Mouse (Mus musculus) embryonic facial prominence, embryonic 14.5 days (tissue): ENCODE data around the gene Zp2. TPM values are rescaled to one million over a fixed set of nuclear protein-coding genes. Genes with fewer than 3 reads are reported as not detected.
A peak's percentile ranks its signal among the peaks of the same experiment; 100 is the strongest.

Source experiments
- ATAC-seq: fragments of 200-750 bp; cut with Nextera tagmentation; 2 replicates; pipeline ENCODE4 v1.8.0; 2017; ENCODE audit warnings: low read depth, moderate number of reproducible peaks, moderate TSS enrichment
- DNase-seq: peaks from one replicate; pipeline ENCODE4 v3.0.0-alpha.2; 2015; ENCODE audit warnings: low spot score
- H3K27ac ChIP-seq: fragments of 300-500 bp; sonication (generic); replicated peaks from 2 replicates; pipeline ENCODE4 v1.5.1; 2014; ENCODE audit warnings: low read depth, mild to moderate bottlenecking, low read length, moderate library complexity
- H3K27me3 ChIP-seq: fragments of 300-500 bp; sonication (generic); replicated peaks from 2 replicates; pipeline ENCODE4 v1.6.1; 2014; ENCODE audit warnings: low read length; ENCODE audit not compliant: control insufficient read depth, insufficient read depth
- H3K36me3 ChIP-seq: fragments of 300-500 bp; sonication (generic); 2 replicates; pipeline ENCODE4 v1.6.1; 2014; ENCODE audit warnings: low read length, mixed read lengths; ENCODE audit not compliant: control insufficient read depth, insufficient read depth
- H3K4me1 ChIP-seq: fragments of 300-500 bp; sonication (generic); 2 replicates; pipeline ENCODE4 v1.6.1; 2014; ENCODE audit warnings: antibody characterized with exemption, low read length; ENCODE audit not compliant: control insufficient read depth, insufficient read depth
- H3K4me2 ChIP-seq: fragments of 300-500 bp; sonication (generic); 2 replicates; pipeline ENCODE4 v1.6.1; 2014; ENCODE audit warnings: low read depth, mild to moderate bottlenecking, low read length, moderate library complexity, mixed read lengths
- H3K4me3 ChIP-seq: fragments of 300-500 bp; sonication (generic); 2 replicates; pipeline ENCODE4 v1.5.1; 2014; ENCODE audit warnings: low read depth, mild to moderate bottlenecking, low read length
- H3K9ac ChIP-seq: fragments of 300-500 bp; sonication (generic); 2 replicates; pipeline ENCODE4 v1.6.1; 2014; ENCODE audit warnings: low read depth, mild to moderate bottlenecking, low read length, moderate library complexity, mixed read lengths
- H3K9me3 ChIP-seq: fragments of 300-500 bp; sonication (generic); 2 replicates; pipeline ENCODE4 v1.6.1; 2016; ENCODE audit warnings: low read length; ENCODE audit not compliant: control insufficient read depth
- WGBS: fragments of 180-500 bp; shearing (Covaris S2); extraction: QIAGEN DNeasy Blood & Tissue Kit; methylation state at CpG from one replicate; pipeline ENCODE4 v1.1.7; 2014; 5-methylcytosine and 5-hydroxymethylcytosine counted together
- polyA plus RNA-seq: library from polyadenylated mRNA; unstranded; fragments of >200 nt; fragmentation: Nextera tagmentation; extraction: Ambion mirVana; gene quantifications from 2 replicates; pipeline ENCODE4 v1.2.1, GENCODE M21; 2014

Zp2 gene
- polyA plus RNA-seq, 1 experiment from 2014 or later = 1.7 TPM

DNA sequence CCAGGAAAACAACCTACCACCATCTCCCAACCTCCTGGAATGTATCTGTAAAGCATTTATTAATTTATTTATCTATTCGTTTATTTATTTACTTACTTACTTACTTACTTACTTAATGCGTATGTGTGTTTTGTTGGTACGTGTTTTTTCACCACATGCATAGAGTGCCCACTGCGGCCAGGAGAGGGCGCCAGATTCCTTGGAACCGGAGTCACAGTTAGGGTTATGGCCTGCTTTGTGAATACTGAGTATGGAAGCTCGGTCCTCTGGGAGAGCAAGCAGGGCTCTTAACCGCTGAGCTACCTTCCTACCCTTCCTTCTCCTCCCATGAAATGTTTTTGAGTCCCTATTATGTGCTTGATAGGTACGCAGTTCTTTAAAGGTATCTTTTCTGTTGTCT, 46.7 kb downstream of the Zp2 start:
- WGBS = 22% methylated on average over 9 of the region's 9 CpGs
- peaks cover 5% of the 10 kb centered on the region; the same call in 1 of the 2 replicates for H3K4me1 ChIP-seq
- no peak overlapping the region for H3K27ac ChIP-seq
- ATAC-seq (peak; percentile 47), DNase-seq (peak; percentile 54)
- H3K9me3 ChIP-seq = no peaks in the 10 kb centered on the region
- H3K9ac ChIP-seq = no peak overlapping the region
- H3K4me3 ChIP-seq = no peak overlapping the region
- H3K4me2 ChIP-seq = no peak overlapping the region
- no peaks in the 10 kb centered on the region for H3K27me3 ChIP-seq
- H3K36me3 ChIP-seq = no peaks in the 10 kb centered on the region

DNA sequence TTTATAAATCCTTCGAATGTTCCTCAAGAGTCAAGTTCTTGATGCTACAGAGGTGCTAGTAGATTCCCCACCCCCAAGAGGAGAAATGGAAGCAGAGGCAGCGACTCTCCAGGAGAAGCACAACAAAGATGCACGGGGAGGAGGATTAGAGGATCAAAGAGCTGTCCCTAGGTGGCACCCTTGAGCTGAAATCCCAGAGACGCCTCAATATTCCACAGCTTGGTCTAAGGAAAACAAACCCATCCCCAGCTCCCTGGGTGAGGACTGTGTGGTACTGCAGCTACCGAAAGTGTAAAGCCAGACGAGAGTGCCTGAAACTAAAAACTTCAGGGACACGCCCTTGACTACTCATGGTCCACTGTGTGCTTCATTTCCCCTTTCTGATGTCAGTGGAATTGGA, 47.2 kb downstream of the Zp2 start:
- Histone ChIP-seq H3K4me1 (peaks cover 5% of the 10 kb centered on the region; the same call in 1 of the 2 replicates), H3K4me3 (no peak overlapping the region), H3K27me3 (no peaks in the 10 kb centered on the region), H3K9ac (no peak overlapping the region), H3K9me3 (no peaks in the 10 kb centered on the region), H3K4me2 (no peak overlapping the region), H3K36me3 (no peaks in the 10 kb centered on the region), H3K27ac (no peak overlapping the region)
- ATAC-seq = peak; percentile 41; the same call in 1 of the 2 replicates
- WGBS = 6% methylated on average over 7 of the region's 7 CpGs
- peak; percentile 71 for DNase-seq

DNA sequence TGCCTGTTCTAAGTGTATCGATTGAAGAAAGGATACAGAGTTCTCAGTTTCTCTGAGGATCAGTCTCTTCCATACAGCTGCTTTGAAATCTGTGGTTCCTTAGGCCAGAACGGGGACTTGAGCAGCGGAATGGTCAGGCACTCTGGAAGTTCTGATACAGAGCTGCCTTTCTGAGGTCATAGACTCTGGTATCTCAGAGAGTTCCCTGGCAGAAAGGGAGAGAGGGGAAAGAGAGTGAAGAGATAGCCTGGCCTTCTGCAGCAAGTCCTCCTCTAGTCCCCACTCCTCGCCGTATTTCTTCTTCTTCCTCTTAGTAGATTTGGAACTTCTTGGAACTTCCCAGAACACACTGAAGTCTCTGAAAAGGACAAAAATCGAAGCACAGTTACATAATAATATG, 49.9 kb downstream of the Zp2 start, which contains the start of gene Dnah3:
Gene Dnah3, minus strand, starts transcription at position 101 of the 400 bp plus-strand sequence.
- H3K9ac ChIP-seq = no peak within 1 kb of the TSS
- no peaks in the 10 kb centered on the region for H3K4me1 ChIP-seq
- H3K4me3 ChIP-seq = no peak within 1 kb of the TSS
- no peak within 1 kb of the TSS for H3K27ac ChIP-seq
- no peak for ATAC-seq
- DNase-seq = no peak
- H3K9me3 ChIP-seq = no peaks in the 10 kb centered on the region
- no peak within 1 kb of the TSS for H3K4me2 ChIP-seq
- WGBS = 89% methylated on average over 6 of the region's 6 CpGs
- H3K27me3 ChIP-seq = no peaks in the 10 kb centered on the region
- no peaks in the 10 kb centered on the region for H3K36me3 ChIP-seq

DNA sequence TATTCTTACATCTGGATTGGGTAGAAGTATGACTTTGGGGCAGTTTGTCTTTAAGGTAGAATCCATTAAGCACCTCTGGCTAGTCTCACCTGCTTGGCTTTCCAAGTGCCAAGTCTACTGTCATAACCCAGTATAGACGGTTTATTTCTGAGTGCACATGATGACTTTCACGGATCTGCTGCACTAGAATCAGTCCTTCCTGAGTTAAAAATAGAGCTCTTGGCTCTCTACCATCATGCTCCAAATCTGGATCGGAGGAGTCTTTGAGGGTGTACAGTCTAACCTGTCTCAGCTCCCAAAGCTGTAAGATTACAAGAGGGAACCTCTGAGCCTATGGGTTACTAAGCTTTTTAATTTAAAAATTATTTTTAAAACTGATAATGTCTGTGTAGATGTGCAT, 50.9 kb downstream of the Zp2 start:
- 78% methylated on average over 3 of the region's 3 CpGs for WGBS
- Histone ChIP-seq H3K27me3 (no peaks in the 10 kb centered on the region), H3K4me1 (no peaks in the 10 kb centered on the region), H3K4me3 (no peak overlapping the region), H3K4me2 (no peak overlapping the region), H3K9me3 (no peaks in the 10 kb centered on the region), H3K27ac (no peak overlapping the region), H3K9ac (no peak overlapping the region), H3K36me3 (no peaks in the 10 kb centered on the region)
- ATAC-seq (no peak), DNase-seq (no peak)

DNA sequence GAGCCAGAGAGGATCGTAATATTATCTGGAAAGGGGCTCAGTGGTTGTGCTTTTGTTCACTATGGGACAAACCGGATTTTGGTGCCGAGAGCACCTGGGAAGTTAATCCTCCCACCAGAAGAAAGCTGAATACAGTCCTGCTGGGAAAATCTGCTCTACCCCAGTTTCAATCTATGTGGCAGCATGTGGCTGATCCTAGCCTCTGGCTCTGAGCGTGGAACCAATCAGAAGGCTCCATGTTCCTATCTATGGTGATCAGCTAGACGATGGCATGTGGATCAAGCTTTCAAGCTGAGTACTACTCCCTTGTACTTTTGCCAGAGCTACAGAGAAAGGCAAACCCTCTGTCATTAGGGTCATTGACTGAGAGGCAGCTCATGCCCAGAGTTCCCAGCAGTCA, 52.1 kb downstream of the Zp2 start:
- H3K4me1 ChIP-seq = no peaks in the 10 kb centered on the region
- ATAC-seq (peak; percentile 68; the same call in 1 of the 2 replicates), DNase-seq (no peak)
- WGBS = 20% methylated on average over 5 of the region's 5 CpGs
- H3K4me2 ChIP-seq = no peak overlapping the region
- no peak overlapping the region for H3K4me3 ChIP-seq
- H3K9me3 ChIP-seq = no peaks in the 10 kb centered on the region
- H3K9ac ChIP-seq = no peak overlapping the region
- no peaks in the 10 kb centered on the region for H3K27me3 ChIP-seq
- no peaks in the 10 kb centered on the region for H3K36me3 ChIP-seq
- no peak overlapping the region for H3K27ac ChIP-seq

DNA sequence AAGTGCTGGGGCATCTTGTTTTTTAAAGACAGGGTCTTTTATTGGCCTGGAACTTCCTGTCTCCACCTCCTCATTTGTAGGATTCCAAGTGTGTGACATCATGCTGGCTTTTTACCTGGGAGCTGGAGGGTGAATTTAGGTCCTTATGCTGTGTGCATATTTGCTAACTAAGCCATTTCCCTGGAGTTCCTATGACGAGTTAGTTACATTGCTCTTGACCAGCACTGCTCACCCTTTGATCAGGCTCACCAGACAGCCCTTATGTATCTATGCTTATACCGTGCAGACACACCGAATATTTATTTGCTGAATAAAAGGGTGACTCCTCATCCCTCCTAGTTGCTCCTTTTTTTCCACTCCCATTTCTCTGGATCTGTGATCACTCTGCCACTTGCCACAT, 64.9 kb downstream of the Zp2 start:
- H3K4me1 ChIP-seq = no peaks in the 10 kb centered on the region
- no peaks in the 10 kb centered on the region for H3K27me3 ChIP-seq
- H3K4me3 ChIP-seq = no peak overlapping the region
- H3K27ac ChIP-seq = no peak overlapping the region
- H3K9ac ChIP-seq = no peak overlapping the region
- ATAC-seq = no peak
- no peak for DNase-seq
- H3K9me3 ChIP-seq = no peaks in the 10 kb centered on the region
- no peak overlapping the region for H3K4me2 ChIP-seq
- 60% methylated on average over 3 of the region's 3 CpGs for WGBS
- no peaks in the 10 kb centered on the region for H3K36me3 ChIP-seq

Other genes with a start within 250 kb of the Zp2 start
- gene Lyrm1, start 249.4 kb downstream of the Zp2 start, polyA plus RNA-seq = 9.9 and 10.6 TPM in 2 replicates
- gene Dcun1d3, start 249.0 kb downstream of the Zp2 start, polyA plus RNA-seq = 7.5 and 7.9 TPM in 2 replicates
- 0.70 TPM in 1 of 2 replicates, not detected in the other for gene Dnah3, start 50.0 kb downstream of the Zp2 start, polyA plus RNA-seq
- 24.2 and 25.8 TPM in 2 replicates for gene Tmem159, start 42.9 kb downstream of the Zp2 start, polyA plus RNA-seq
- gene Anks4b, start 28.6 kb upstream of the Zp2 start, polyA plus RNA-seq = 0.07 TPM in 1 of 2 replicates, not detected in the other
- gene Crym, start 56.8 kb upstream of the Zp2 start, polyA plus RNA-seq = 55.2 and 62.9 TPM in 2 replicates
- gene Abca14, start 58.7 kb upstream of the Zp2 start, polyA plus RNA-seq = not detected in 2 replicates
- gene Abca15, start 183.4 kb upstream of the Zp2 start, polyA plus RNA-seq = not detected in 2 replicates